Mouse (Mus musculus): ENCODE measurements around the gene Trim65. TPM values are rescaled to one million over a fixed set of nuclear protein-coding genes. Genes with fewer than 3 reads are reported as not detected.
"Not testable (repeated sequence)": the region's sequence is repeated elsewhere in the genome, so short reads cannot be mapped to it uniquely, and the experiment has no call there.

Trim65 gene
- polyA plus RNA-seq, 1 experiment from 2014 or later = 3.1 TPM

DNA sequence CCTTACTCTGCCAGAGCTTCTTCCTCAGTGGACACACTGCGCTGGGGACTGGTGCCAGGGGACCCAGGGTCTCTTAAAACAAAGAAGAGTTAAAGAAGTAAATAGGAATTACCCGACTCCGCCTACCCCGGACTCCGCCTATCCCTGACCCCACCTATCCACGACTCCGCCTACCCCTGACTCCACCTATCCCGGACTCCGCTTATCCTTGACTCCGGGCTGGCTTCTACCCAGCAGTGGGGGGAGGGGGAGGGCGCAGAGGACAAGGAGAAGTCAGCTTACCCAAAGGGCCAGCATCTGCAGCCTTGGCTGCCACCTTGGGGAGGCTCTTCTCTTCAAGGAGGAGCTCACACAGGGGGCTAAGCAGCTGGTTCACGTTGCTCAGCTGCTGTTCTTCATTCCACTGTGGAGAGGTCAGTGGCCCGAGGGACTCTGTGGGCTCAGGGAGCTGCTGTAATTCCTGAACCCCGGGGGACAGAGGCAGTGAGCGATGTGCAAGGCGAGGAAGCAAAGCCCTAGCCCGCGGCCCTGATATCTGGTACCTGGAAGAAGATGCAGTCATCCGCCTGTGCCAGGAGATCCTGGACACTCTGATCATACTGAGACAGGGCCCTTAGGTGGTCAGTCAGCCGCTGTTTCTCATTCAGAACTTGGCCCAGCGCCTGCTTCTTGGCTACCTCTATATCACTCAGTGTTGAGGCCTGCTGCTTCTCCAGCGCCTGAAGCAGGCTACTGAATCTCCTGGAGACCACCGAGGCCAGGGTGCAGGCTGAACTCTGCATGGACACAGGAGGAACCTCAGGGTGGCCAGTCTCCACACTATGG is 3.6 kb downstream of the Trim65 start, which contains the start of gene Trim47:
Gene Trim47, minus strand, starts transcription at position 55 of the 825 bp plus-strand sequence.
- H3K4me2 ChIP-seq (replicated peaks; ENCODE audit: low read depth) = peak within 1 kb of the TSS; percentile 37
- 0 out of 2 replicates have a peak, but pooled peaks have one; percentile 11 for ATAC-seq
- peak within 1 kb of the TSS; percentile 46; the same call in 1 of the 2 replicates for H3K27ac ChIP-seq (ENCODE audit: low read depth, low read length)
- no peaks in the 10 kb centered on the region for H3K9me3 ChIP-seq (ENCODE audit: control insufficient read depth)
- peaks cover 8% of the 10 kb centered on the region for H3K4me1 ChIP-seq (replicated peaks; ENCODE audit: control insufficient read depth, insufficient read depth, low read length)
- no peaks in the 10 kb centered on the region for H3K27me3 ChIP-seq (replicated peaks; ENCODE audit: control insufficient read depth, insufficient read depth, low read length)
- H3K36me3 ChIP-seq (ENCODE audit: control insufficient read depth, insufficient read depth) = peaks cover 55% of the 10 kb centered on the region
- no peak for TF ChIP-seq CTCF (IDR thresholded peaks at IDR 0.05; ENCODE audit: low read depth)
- no peak within 1 kb of the TSS for H3K9ac ChIP-seq (ENCODE audit: low read depth, low read length)
- no peak within 1 kb of the TSS for H3K4me3 ChIP-seq (ENCODE audit: low read depth, low read length)
- WGBS = 37% methylated on average over 22 of the region's 23 CpGs

GRCm38 (mm10) chr11:116126261-116126660 is 4.7 kb downstream of the Trim65 start:
- Histone ChIP-seq H3K36me3 (ENCODE audit: control insufficient read depth, insufficient read depth) (peaks cover 54% of the 10 kb centered on the region), H3K9me3 (ENCODE audit: control insufficient read depth) (no peaks in the 10 kb centered on the region), H3K27me3 (replicated peaks; ENCODE audit: control insufficient read depth, insufficient read depth, low read length) (no peaks in the 10 kb centered on the region), H3K9ac (ENCODE audit: low read depth, low read length) (no peak overlapping the region), H3K4me3 (ENCODE audit: low read depth, low read length) (no peak overlapping the region), H3K4me1 (replicated peaks; ENCODE audit: control insufficient read depth, insufficient read depth, low read length) (peaks cover 8% of the 10 kb centered on the region), H3K27ac (ENCODE audit: low read depth, low read length) (no peak overlapping the region), H3K4me2 (replicated peaks; ENCODE audit: low read depth) (no peak overlapping the region)
- no peak for TF ChIP-seq CTCF (IDR thresholded peaks at IDR 0.05; ENCODE audit: low read depth)
- 92% methylated on average over 15 of the region's 15 CpGs for WGBS
- no peak for ATAC-seq

DNA sequence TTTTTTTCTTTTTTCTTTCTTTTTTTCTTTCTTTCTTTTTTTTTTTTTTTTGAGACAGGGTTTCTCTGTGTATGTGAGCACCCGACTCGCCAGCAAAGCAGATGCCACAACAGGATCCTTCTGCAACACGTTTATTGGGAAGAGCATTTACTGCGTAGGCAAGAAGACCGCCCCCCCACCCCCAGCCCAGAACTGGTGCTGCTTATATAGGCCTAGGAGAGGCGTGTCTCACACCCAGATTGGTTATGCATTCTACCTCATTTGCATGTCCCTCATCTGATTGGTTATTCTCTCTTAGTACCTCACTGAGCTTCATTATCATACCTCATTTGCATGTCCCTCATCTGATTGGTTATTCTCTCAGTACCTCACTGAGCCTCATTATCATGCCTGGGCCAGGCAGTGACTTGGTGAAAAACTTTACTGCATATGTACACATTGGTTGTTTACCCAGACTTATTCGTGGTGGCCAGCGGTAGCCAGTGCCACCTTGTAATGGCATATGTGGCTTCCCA is 9.1 kb downstream of the Trim65 start:
- H3K4me3 ChIP-seq (ENCODE audit: low read depth, low read length); H3K27me3 ChIP-seq (replicated peaks; ENCODE audit: control insufficient read depth, insufficient read depth, low read length); H3K9me3 ChIP-seq (ENCODE audit: control insufficient read depth); H3K27ac ChIP-seq (ENCODE audit: low read depth, low read length); H3K4me2 ChIP-seq (replicated peaks; ENCODE audit: low read depth); H3K9ac ChIP-seq (ENCODE audit: low read depth, low read length); ATAC-seq; H3K4me1 ChIP-seq (replicated peaks; ENCODE audit: control insufficient read depth, insufficient read depth, low read length): not testable (repeated sequence)
- peaks cover 52% of the 10 kb centered on the region for H3K36me3 ChIP-seq (ENCODE audit: control insufficient read depth, insufficient read depth)
- 89% methylated on average over 8 of the region's 8 CpGs for WGBS

- no peak overlapping the region for H3K27ac ChIP-seq (ENCODE audit: low read depth, low read length)
- no peak overlapping the region for H3K9ac ChIP-seq (ENCODE audit: low read depth, low read length)
- no peak overlapping the region for H3K4me2 ChIP-seq (replicated peaks; ENCODE audit: low read depth)
- H3K4me3 ChIP-seq (ENCODE audit: low read depth, low read length) = no peak overlapping the region
- H3K4me1 ChIP-seq (replicated peaks; ENCODE audit: control insufficient read depth, insufficient read depth, low read length) = no peaks in the 10 kb centered on the region
- no peaks in the 10 kb centered on the region for H3K27me3 ChIP-seq (replicated peaks; ENCODE audit: control insufficient read depth, insufficient read depth, low read length)
- H3K36me3 ChIP-seq (ENCODE audit: control insufficient read depth, insufficient read depth) = peaks cover 17% of the 10 kb centered on the region
- TF ChIP-seq CTCF (IDR thresholded peaks at IDR 0.05; ENCODE audit: low read depth) = peak; percentile 57
- H3K9me3 ChIP-seq (ENCODE audit: control insufficient read depth) = no peaks in the 10 kb centered on the region
- ATAC-seq = no peak
Observed at GRCm38 (mm10) chr11:116117819-116118218, 13.1 kb downstream of the Trim65 start.

DNA sequence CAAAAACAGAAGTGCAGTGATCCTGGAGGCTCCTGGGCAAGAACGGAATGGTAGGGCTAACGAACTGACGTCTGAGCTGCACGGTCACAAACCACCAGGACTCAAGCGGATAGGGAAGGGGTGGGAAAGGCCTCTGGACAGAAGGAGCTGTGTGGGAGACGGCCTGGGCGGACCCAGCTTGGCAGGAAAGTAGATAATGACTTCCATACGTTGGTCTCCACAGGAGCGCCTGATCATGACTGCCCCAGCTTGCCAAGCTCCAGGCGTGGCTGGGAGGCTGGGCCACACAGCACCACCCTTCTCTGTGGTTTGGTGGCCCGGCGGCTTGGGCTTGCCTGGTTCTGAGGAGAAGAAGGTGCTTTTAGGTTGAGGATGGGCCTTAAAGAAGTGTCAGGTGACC is 13.7 kb downstream of the Trim65 start:
- TF ChIP-seq CTCF (IDR thresholded peaks at IDR 0.05; ENCODE audit: low read depth) = no peak
- no peak overlapping the region for H3K4me3 ChIP-seq (ENCODE audit: low read depth, low read length)
- H3K9me3 ChIP-seq (ENCODE audit: control insufficient read depth) = no peaks in the 10 kb centered on the region
- no peak overlapping the region for H3K27ac ChIP-seq (ENCODE audit: low read depth, low read length)
- no peak overlapping the region for H3K4me2 ChIP-seq (replicated peaks; ENCODE audit: low read depth)
- 77% methylated on average over 12 of the region's 12 CpGs for WGBS
- no peaks in the 10 kb centered on the region for H3K27me3 ChIP-seq (replicated peaks; ENCODE audit: control insufficient read depth, insufficient read depth, low read length)
- peaks cover 11% of the 10 kb centered on the region for H3K36me3 ChIP-seq (ENCODE audit: control insufficient read depth, insufficient read depth)
- H3K9ac ChIP-seq (ENCODE audit: low read depth, low read length) = no peak overlapping the region
- no peak for ATAC-seq
- H3K4me1 ChIP-seq (replicated peaks; ENCODE audit: control insufficient read depth, insufficient read depth, low read length) = no peaks in the 10 kb centered on the region

GRCm38 (mm10) chr11:116111611-116112203 is 19.2 kb downstream of the Trim65 start:
- Histone ChIP-seq H3K4me1 (replicated peaks; ENCODE audit: control insufficient read depth, insufficient read depth, low read length) (peaks cover 10% of the 10 kb centered on the region; the same call in 1 of the 2 replicates), H3K4me3 (ENCODE audit: low read depth, low read length) (no peak overlapping the region), H3K27ac (ENCODE audit: low read depth, low read length) (no peak overlapping the region), H3K9ac (ENCODE audit: low read depth, low read length) (no peak overlapping the region), H3K4me2 (replicated peaks; ENCODE audit: low read depth) (no peak overlapping the region), H3K27me3 (replicated peaks; ENCODE audit: control insufficient read depth, insufficient read depth, low read length) (peaks cover 28% of the 10 kb centered on the region), H3K9me3 (ENCODE audit: control insufficient read depth) (no peaks in the 10 kb centered on the region), H3K36me3 (ENCODE audit: control insufficient read depth, insufficient read depth) (no peaks in the 10 kb centered on the region)
- no peak for TF ChIP-seq CTCF (IDR thresholded peaks at IDR 0.05; ENCODE audit: low read depth)
- ATAC-seq = no peak
- 90% methylated on average over 19 of the region's 19 CpGs for WGBS

Data from intestine, postnatal 0 days (tissue).